Mouse (Mus musculus) stomach, embryonic 15.5 days (tissue): ENCODE measurements around the gene Rpl10-ps3. TPM values are rescaled to one million over a fixed set of nuclear protein-coding genes. Genes with fewer than 3 reads are reported as not detected.

Experiments used
- ATAC-seq: fragments of 200-750 bp; cut with Nextera tagmentation; 2 replicates; pipeline ENCODE4 v1.8.0; 2017; ENCODE audit warnings: low read depth, moderate number of reproducible peaks, moderate TSS enrichment; ENCODE audit not compliant: insufficient read depth, low FRiP score
- H3K27ac ChIP-seq: fragments of 300-500 bp; sonication (generic); 2 replicates; pipeline ENCODE4 v1.5.1; 2015; ENCODE audit warnings: mild to moderate bottlenecking, inconsistent platforms
- H3K27me3 ChIP-seq: fragments of 300-500 bp; sonication (generic); replicated peaks from 2 replicates; pipeline ENCODE4 v1.6.1; 2015; ENCODE audit warnings: inconsistent platforms
- H3K36me3 ChIP-seq: fragments of 300-500 bp; sonication (generic); 2 replicates; pipeline ENCODE4 v1.6.1; 2015; ENCODE audit warnings: inconsistent platforms
- H3K4me1 ChIP-seq: fragments of 300-500 bp; sonication (generic); 2 replicates; pipeline ENCODE4 v1.6.1; 2015; ENCODE audit warnings: inconsistent platforms
- H3K4me2 ChIP-seq: fragments of 300-500 bp; sonication (generic); 2 replicates; pipeline ENCODE4 v1.6.1; 2015; ENCODE audit warnings: mild to moderate bottlenecking, inconsistent platforms
- H3K4me3 ChIP-seq: fragments of 300-500 bp; sonication (generic); replicated peaks from 2 replicates; pipeline ENCODE4 v1.5.1; 2015; ENCODE audit warnings: inconsistent platforms
- H3K9ac ChIP-seq: fragments of 300-500 bp; sonication (generic); 2 replicates; pipeline ENCODE4 v1.6.1; 2015; ENCODE audit warnings: inconsistent platforms
- H3K9me3 ChIP-seq: fragments of 300-500 bp; sonication (generic); 2 replicates; pipeline ENCODE4 v1.6.1; 2016; ENCODE audit warnings: inconsistent platforms
- whole genome bisulfite sequencing: fragments of 180-500 bp; shearing (Covaris S2); methylation state at CpG from one replicate; pipeline ENCODE4 v1.1.7; 2015; 5-methylcytosine and 5-hydroxymethylcytosine counted together
- polyA plus RNA-seq: library from polyadenylated mRNA; unstranded; fragments of >200 nt; fragmentation: Nextera tagmentation; extraction: Ambion mirVana; gene quantifications from 2 replicates; pipeline ENCODE4 v1.2.1, GENCODE M21; 2015

The Rpl10-ps3 gene
- polyA plus RNA-seq, 1 experiment from 2014 or later, result 479 TPM

- H3K27me3 ChIP-seq, result no peaks in the 10 kb centered on the region
- no peaks in the 10 kb centered on the region for H3K9me3 ChIP-seq
- H3K4me2 ChIP-seq, result no peak overlapping the region
- no peak overlapping the region for H3K27ac ChIP-seq
- H3K4me1 ChIP-seq, result no peaks in the 10 kb centered on the region
- ATAC-seq, result no peak
- no peak overlapping the region for H3K4me3 ChIP-seq
- no peak overlapping the region for H3K9ac ChIP-seq
- H3K36me3 ChIP-seq, result no peaks in the 10 kb centered on the region
- WGBS, result 73% methylated on average over 3 of the region's 3 CpGs
Observed at GRCm38 (mm10) chr9:50349156-50349555, 4.4 kb upstream of the Rpl10-ps3 start.

- no peaks in the 10 kb centered on the region for H3K27me3 ChIP-seq
- H3K36me3 ChIP-seq, result no peaks in the 10 kb centered on the region
- H3K4me1 ChIP-seq, result no peaks in the 10 kb centered on the region
- no peak overlapping the region for H3K4me3 ChIP-seq
- H3K9ac ChIP-seq, result no peak overlapping the region
- no peak overlapping the region for H3K4me2 ChIP-seq
- H3K27ac ChIP-seq, result no peak overlapping the region
- no peak for ATAC-seq
- H3K9me3 ChIP-seq, result no peaks in the 10 kb centered on the region
- 81% methylated on average over 10 of the region's 10 CpGs for WGBS
Observed at GRCm38 (mm10) chr9:50348256-50348655, 3.5 kb upstream of the Rpl10-ps3 start.

GRCm38 (mm10) chr9:50335539-50336325, 9.0 kb downstream of the Rpl10-ps3 start:
- H3K27ac ChIP-seq, result no peak overlapping the region
- no peaks in the 10 kb centered on the region for H3K27me3 ChIP-seq
- no peaks in the 10 kb centered on the region for H3K4me1 ChIP-seq
- no peak overlapping the region for H3K4me3 ChIP-seq
- H3K9me3 ChIP-seq, result no peaks in the 10 kb centered on the region
- no peaks in the 10 kb centered on the region for H3K36me3 ChIP-seq
- 67% methylated on average over 7 of the region's 7 CpGs for WGBS
- no peak overlapping the region for H3K9ac ChIP-seq
- H3K4me2 ChIP-seq, result no peak overlapping the region
- ATAC-seq, result no peak

GRCm38 (mm10) chr9:50333413-50333812, 11.4 kb downstream of the Rpl10-ps3 start:
- Histone ChIP-seq H3K4me2 (0 out of 2 replicates have a peak overlapping the region, but pooled peaks have one; percentile 3), H3K9ac (no peak overlapping the region), H3K27me3 (no peaks in the 10 kb centered on the region), H3K4me1 (no peaks in the 10 kb centered on the region), H3K4me3 (no peak overlapping the region), H3K27ac (no peak overlapping the region), H3K36me3 (no peaks in the 10 kb centered on the region), H3K9me3 (no peaks in the 10 kb centered on the region)
- WGBS, result 33% methylated on average over 6 of the region's 6 CpGs
- no peak for ATAC-seq

- Histone ChIP-seq H3K4me2 (no peak overlapping the region), H3K4me1 (no peaks in the 10 kb centered on the region), H3K27ac (no peak overlapping the region), H3K9me3 (no peaks in the 10 kb centered on the region), H3K9ac (no peak overlapping the region), H3K4me3 (no peak overlapping the region), H3K27me3 (no peaks in the 10 kb centered on the region), H3K36me3 (no peaks in the 10 kb centered on the region)
- 80% methylated on average over 9 of the region's 9 CpGs for WGBS
- ATAC-seq, result no peak
Observed at GRCm38 (mm10) chr9:50324355-50325225, 20.2 kb downstream of the Rpl10-ps3 start.

- H3K36me3 ChIP-seq, result no peaks in the 10 kb centered on the region
- H3K9ac ChIP-seq, result no peak overlapping the region
- no peak overlapping the region for H3K4me2 ChIP-seq
- ATAC-seq, result no peak
- H3K27ac ChIP-seq, result no peak overlapping the region
- H3K9me3 ChIP-seq, result no peaks in the 10 kb centered on the region
- WGBS, result 77% methylated on average over 1 of the region's 1 CpGs
- H3K4me3 ChIP-seq, result no peak overlapping the region
- H3K27me3 ChIP-seq, result no peaks in the 10 kb centered on the region
- no peaks in the 10 kb centered on the region for H3K4me1 ChIP-seq
Observed at GRCm38 (mm10) chr9:50320729-50321128, 24.0 kb downstream of the Rpl10-ps3 start.

- no peaks in the 10 kb centered on the region for H3K9me3 ChIP-seq
- H3K4me3 ChIP-seq, result no peak overlapping the region
- H3K27me3 ChIP-seq, result no peaks in the 10 kb centered on the region
- 85% methylated on average over 5 of the region's 5 CpGs for whole genome bisulfite sequencing
- H3K4me1 ChIP-seq, result no peaks in the 10 kb centered on the region
- no peak for ATAC-seq
- H3K9ac ChIP-seq, result no peak overlapping the region
- H3K36me3 ChIP-seq, result no peaks in the 10 kb centered on the region
- no peak overlapping the region for H3K4me2 ChIP-seq
- no peak overlapping the region for H3K27ac ChIP-seq
Observed at GRCm38 (mm10) chr9:50319506-50319905, 25.3 kb downstream of the Rpl10-ps3 start.

GRCm38 (mm10) chr9:50317299-50317698, 27.5 kb downstream of the Rpl10-ps3 start:
- H3K27ac ChIP-seq, result no peak overlapping the region
- no peak overlapping the region for H3K4me2 ChIP-seq
- no peak overlapping the region for H3K4me3 ChIP-seq
- H3K4me1 ChIP-seq, result no peaks in the 10 kb centered on the region
- H3K9ac ChIP-seq, result no peak overlapping the region
- WGBS, result 60% methylated on average over 6 of the region's 6 CpGs
- H3K9me3 ChIP-seq, result no peaks in the 10 kb centered on the region
- H3K36me3 ChIP-seq, result no peaks in the 10 kb centered on the region
- ATAC-seq, result no peak
- no peaks in the 10 kb centered on the region for H3K27me3 ChIP-seq

GRCm38 (mm10) chr9:50315650-50316049, 29.1 kb downstream of the Rpl10-ps3 start:
- H3K4me1 ChIP-seq, result no peaks in the 10 kb centered on the region
- H3K4me2 ChIP-seq, result no peak overlapping the region
- no peak overlapping the region for H3K27ac ChIP-seq
- H3K36me3 ChIP-seq, result no peaks in the 10 kb centered on the region
- H3K4me3 ChIP-seq, result no peak overlapping the region
- H3K9me3 ChIP-seq, result no peaks in the 10 kb centered on the region
- H3K9ac ChIP-seq, result no peak overlapping the region
- ATAC-seq, result no peak
- WGBS, result 33% methylated on average over 3 of the region's 3 CpGs
- no peaks in the 10 kb centered on the region for H3K27me3 ChIP-seq

GRCm38 (mm10) chr9:50311036-50311545, 33.7 kb downstream of the Rpl10-ps3 start:
- ATAC-seq, result no peak
- no peaks in the 10 kb centered on the region for H3K27me3 ChIP-seq
- H3K36me3 ChIP-seq, result no peaks in the 10 kb centered on the region
- no peak overlapping the region for H3K27ac ChIP-seq
- H3K4me2 ChIP-seq, result no peak overlapping the region
- WGBS, result 67% methylated on average over 6 of the region's 6 CpGs
- H3K9ac ChIP-seq, result no peak overlapping the region
- no peak overlapping the region for H3K4me3 ChIP-seq
- H3K4me1 ChIP-seq, result no peaks in the 10 kb centered on the region
- no peaks in the 10 kb centered on the region for H3K9me3 ChIP-seq

- Histone ChIP-seq H3K4me3 (no peak overlapping the region), H3K27ac (no peak overlapping the region), H3K36me3 (no peaks in the 10 kb centered on the region), H3K9me3 (no peaks in the 10 kb centered on the region), H3K4me2 (no peak overlapping the region), H3K4me1 (no peaks in the 10 kb centered on the region), H3K27me3 (no peaks in the 10 kb centered on the region), H3K9ac (no peak overlapping the region)
- 63% methylated on average over 10 of the region's 10 CpGs for whole genome bisulfite sequencing
- no peak for ATAC-seq
Observed at GRCm38 (mm10) chr9:50305666-50306402, 38.9 kb downstream of the Rpl10-ps3 start.
